Mouse (Mus musculus) embryonic facial prominence, embryonic 11.5 days (tissue): ENCODE measurements at regions not wholly inside any gene's neighbourhood (a gene's known extent, or its start where the extent isn't known, plus 50 kb on each side); places are given as distances from the start of the nearest gene placed in this dataset.
"Not testable (repeated sequence)": the region's sequence is repeated elsewhere in the genome, so short reads cannot be mapped to it uniquely, and the experiment has no call there.

Experiments
- ATAC-seq: fragments of 200-750 bp; cut with Nextera tagmentation; replicated peaks from 2 replicates; pipeline ENCODE4 v1.8.0; 2017; ENCODE audit warnings: low read depth; ENCODE audit not compliant: insufficient number of reproducible peaks, low FRiP score, low TSS enrichment
- DNase-seq: peaks from one replicate; pipeline ENCODE4 v3.0.0-alpha.2; 2015; ENCODE audit warnings: low spot score
- H3K27ac ChIP-seq: fragments of 300-500 bp; sonication (generic); replicated peaks from 2 replicates; pipeline ENCODE4 v1.5.1; 2014; ENCODE audit warnings: mild to moderate bottlenecking, low read depth, low read length, control low read depth
- H3K27me3 ChIP-seq: fragments of 300-500 bp; sonication (generic); 2 replicates; pipeline ENCODE4 v1.6.1; 2014; ENCODE audit warnings: mild to moderate bottlenecking, low read length, moderate library complexity, mixed read lengths; ENCODE audit not compliant: control insufficient read depth, insufficient read depth
- H3K36me3 ChIP-seq: fragments of 300-500 bp; sonication (generic); replicated peaks from 2 replicates; pipeline ENCODE4 v1.6.1; 2014; ENCODE audit warnings: low read depth, mild to moderate bottlenecking, low read length, moderate library complexity, mixed read lengths; ENCODE audit not compliant: control insufficient read depth, insufficient read depth
- H3K4me1 ChIP-seq: fragments of 300-500 bp; sonication (generic); 2 replicates; pipeline ENCODE4 v1.6.1; 2014; ENCODE audit warnings: low read length, mixed read lengths; ENCODE audit not compliant: control insufficient read depth, insufficient read depth
- H3K4me2 ChIP-seq: fragments of 300-500 bp; sonication (generic); 2 replicates; pipeline ENCODE4 v1.6.1; 2014; ENCODE audit warnings: low read depth, mild to moderate bottlenecking, control low read depth, low read length, moderate library complexity
- H3K4me3 ChIP-seq: fragments of 300-500 bp; sonication (generic); 2 replicates; pipeline ENCODE4 v1.5.1; 2014; ENCODE audit warnings: low read depth, low read length, control low read depth
- H3K9ac ChIP-seq: fragments of 300-500 bp; sonication (generic); replicated peaks from 2 replicates; pipeline ENCODE4 v1.6.1; 2014; ENCODE audit warnings: mild to moderate bottlenecking, control low read depth, low read length
- H3K9me3 ChIP-seq: fragments of 300-500 bp; sonication (generic); replicated peaks from 2 replicates; pipeline ENCODE4 v1.6.1; 2016; ENCODE audit warnings: mild to moderate bottlenecking, low read length, inconsistent platforms, mixed read lengths; ENCODE audit not compliant: control insufficient read depth
- WGBS: fragments of 180-500 bp; shearing (Covaris S2); extraction: QIAGEN DNeasy Blood & Tissue Kit; methylation state at CpG from one replicate; pipeline ENCODE4 v1.1.7; 2014; 5-methylcytosine and 5-hydroxymethylcytosine counted together

DNA sequence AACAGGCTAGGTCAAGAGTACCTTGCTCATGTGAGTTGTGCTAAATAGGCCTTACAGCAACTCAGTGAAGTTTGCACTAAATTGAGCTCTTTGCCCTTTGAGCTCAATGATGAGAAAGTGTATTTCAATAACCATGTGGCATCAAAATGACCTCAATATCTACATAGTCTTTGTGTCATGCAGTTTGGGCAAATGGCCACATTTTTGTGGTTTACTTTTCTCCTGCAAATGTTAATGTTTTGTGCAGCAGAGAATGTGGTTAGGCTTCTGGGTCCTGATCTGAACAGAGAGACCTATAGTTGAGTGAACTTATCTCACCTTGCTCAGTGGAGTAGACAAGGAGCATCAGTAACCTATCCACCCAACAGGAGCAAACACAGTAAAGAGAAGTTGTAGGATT, 441.6 kb downstream of the Inhba start:
- Histone ChIP-seq H3K9ac (no peak overlapping the region), H3K27me3 (no peaks in the 10 kb centered on the region), H3K9me3 (no peaks in the 10 kb centered on the region), H3K36me3 (no peaks in the 10 kb centered on the region), H3K4me1 (no peaks in the 10 kb centered on the region), H3K27ac (no peak overlapping the region), H3K4me3 (no peak overlapping the region), H3K4me2 (no peak overlapping the region)
- no peak for ATAC-seq
- DNase-seq = no peak

DNA sequence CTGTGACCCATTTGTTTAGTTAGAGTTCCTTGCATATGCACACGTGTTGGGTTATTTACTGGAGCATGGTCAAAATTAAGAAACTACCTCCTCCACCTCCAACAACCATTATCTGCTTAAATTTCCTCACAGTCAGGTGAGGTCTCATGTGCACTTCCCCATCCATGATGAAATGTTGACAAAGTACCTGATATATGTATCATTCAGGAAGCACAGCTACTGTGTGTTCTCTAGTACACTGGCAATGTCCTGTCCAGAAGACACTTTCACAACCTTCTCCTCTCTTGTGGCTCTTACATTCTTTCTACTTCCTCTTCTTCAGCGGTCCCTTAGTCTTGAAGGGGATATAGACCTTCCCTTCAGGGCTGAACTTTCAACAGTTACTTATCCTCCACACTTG, 448.1 kb downstream of the Inhba start:
- no peaks in the 10 kb centered on the region for H3K4me1 ChIP-seq
- H3K27ac ChIP-seq = no peak overlapping the region
- H3K4me3 ChIP-seq = no peak overlapping the region
- WGBS = 81% methylated on average over 2 of the region's 2 CpGs
- H3K4me2 ChIP-seq = no peak overlapping the region
- H3K9ac ChIP-seq = no peak overlapping the region
- H3K36me3 ChIP-seq = no peaks in the 10 kb centered on the region
- no peaks in the 10 kb centered on the region for H3K9me3 ChIP-seq
- ATAC-seq = no peak
- no peak for DNase-seq
- no peaks in the 10 kb centered on the region for H3K27me3 ChIP-seq

GRCm38 (mm10) chr13:16461681-16462080, 450.0 kb downstream of the Inhba start:
- ATAC-seq (no peak), DNase-seq (no peak)
- Histone ChIP-seq H3K4me3 (no peak overlapping the region), H3K27ac (no peak overlapping the region), H3K4me1 (no peaks in the 10 kb centered on the region), H3K9ac (no peak overlapping the region), H3K9me3 (no peaks in the 10 kb centered on the region), H3K27me3 (no peaks in the 10 kb centered on the region), H3K4me2 (no peak overlapping the region), H3K36me3 (no peaks in the 10 kb centered on the region)
- 95% methylated on average over 2 of the region's 2 CpGs for WGBS

DNA sequence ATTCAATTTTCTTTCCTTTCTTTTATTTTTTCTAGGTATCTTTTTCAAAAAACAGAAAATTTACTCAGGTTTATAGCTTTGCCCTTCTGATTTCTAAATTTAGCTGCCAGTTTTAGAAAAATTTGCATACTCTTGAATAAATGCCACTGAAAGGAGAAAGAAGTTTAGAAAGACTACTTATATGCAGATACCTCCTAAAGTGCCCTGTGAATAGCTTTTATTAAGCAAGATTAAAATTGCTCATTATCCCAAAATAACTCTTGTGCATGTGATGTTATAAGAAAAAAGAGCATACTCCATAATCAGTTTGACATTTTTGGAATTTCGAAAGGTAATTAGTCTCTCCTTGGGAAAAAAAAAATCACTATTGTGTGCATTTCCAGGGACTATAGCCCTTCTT, 453.2 kb downstream of the Inhba start:
- Histone ChIP-seq H3K9me3 (no peaks in the 10 kb centered on the region), H3K27me3 (no peaks in the 10 kb centered on the region), H3K4me1 (no peaks in the 10 kb centered on the region), H3K4me3 (no peak overlapping the region), H3K4me2 (no peak overlapping the region), H3K27ac (no peak overlapping the region), H3K36me3 (no peaks in the 10 kb centered on the region), H3K9ac (no peak overlapping the region)
- 86% methylated on average over 1 of the region's 1 CpGs for WGBS
- ATAC-seq (no peak), DNase-seq (no peak)

GRCm38 (mm10) chr13:16465317-16465716, 453.7 kb downstream of the Inhba start:
- DNase-seq = no peak
- Histone ChIP-seq H3K4me1 (no peaks in the 10 kb centered on the region), H3K27ac (no peak overlapping the region), H3K9ac (no peak overlapping the region), H3K4me2 (no peak overlapping the region), H3K27me3 (no peaks in the 10 kb centered on the region), H3K4me3 (no peak overlapping the region), H3K9me3 (no peaks in the 10 kb centered on the region), H3K36me3 (no peaks in the 10 kb centered on the region)
- no peak for ATAC-seq
- whole genome bisulfite sequencing = 69% methylated on average over 1 of the region's 1 CpGs

GRCm38 (mm10) chr13:16465812-16466211, 454.2 kb downstream of the Inhba start:
- 95% methylated on average over 1 of the region's 1 CpGs for WGBS
- no peak for ATAC-seq

GRCm38 (mm10) chr13:16476515-16476914, 464.9 kb downstream of the Inhba start:
- Histone ChIP-seq H3K4me2 (no peak overlapping the region), H3K4me1 (no peaks in the 10 kb centered on the region), H3K4me3 (no peak overlapping the region), H3K9me3 (no peaks in the 10 kb centered on the region), H3K27me3 (no peaks in the 10 kb centered on the region), H3K9ac (no peak overlapping the region), H3K27ac (no peak overlapping the region), H3K36me3 (no peaks in the 10 kb centered on the region)
- DNase-seq (no peak), ATAC-seq (no peak)
- 80% methylated on average over 1 of the region's 1 CpGs for WGBS

More at GRCm38 (mm10) chr13:16465812-16466211, 454.2 kb downstream of the Inhba start:
- H3K27me3 ChIP-seq = no peaks in the 10 kb centered on the region
- no peaks in the 10 kb centered on the region for H3K4me1 ChIP-seq
- DNase-seq = no peak
- no peak overlapping the region for H3K9ac ChIP-seq
- H3K4me3 ChIP-seq = no peak overlapping the region
- no peak overlapping the region for H3K27ac ChIP-seq
- H3K4me2 ChIP-seq = no peak overlapping the region
- no peaks in the 10 kb centered on the region for H3K9me3 ChIP-seq
- H3K36me3 ChIP-seq = no peaks in the 10 kb centered on the region

- ATAC-seq (no peak), DNase-seq (no peak)
- Histone ChIP-seq H3K4me3 (no peak overlapping the region), H3K9ac (no peak overlapping the region), H3K4me2 (no peak overlapping the region), H3K27me3 (no peaks in the 10 kb centered on the region), H3K27ac (no peak overlapping the region), H3K4me1 (no peaks in the 10 kb centered on the region), H3K9me3 (no peaks in the 10 kb centered on the region), H3K36me3 (no peaks in the 10 kb centered on the region)
These were observed 475.6 kb downstream of the Inhba start for GRCm38 (mm10) chr13:16487292-16487691.

DNA sequence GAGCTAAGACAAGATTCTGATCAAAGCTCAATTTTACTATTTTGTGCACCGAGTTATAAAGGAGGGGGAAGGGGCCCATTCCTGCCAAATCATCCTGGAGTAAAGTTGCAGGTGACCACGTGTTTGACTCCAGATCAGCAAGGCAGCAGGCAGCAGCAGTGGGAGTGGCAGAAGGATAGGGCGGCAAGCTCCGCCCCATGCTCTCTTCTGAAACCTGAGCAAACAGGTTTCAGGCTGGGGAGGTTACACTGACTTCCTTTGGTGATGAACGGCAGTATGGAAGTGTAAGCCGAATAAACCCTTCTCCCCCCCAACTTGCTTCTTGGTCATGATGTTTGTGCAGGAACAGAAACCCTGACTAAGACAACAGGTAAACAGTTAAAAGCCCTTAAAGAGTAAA, 479.0 kb downstream of the Inhba start:
- not testable (repeated sequence) for H3K4me2 ChIP-seq, H3K27ac ChIP-seq, DNase-seq, H3K4me1 ChIP-seq, H3K4me3 ChIP-seq, H3K27me3 ChIP-seq, H3K9me3 ChIP-seq, H3K9ac ChIP-seq, ATAC-seq, H3K36me3 ChIP-seq
- WGBS = 39% methylated on average over 6 of the region's 6 CpGs
